Mouse (Mus musculus): ENCODE measurements around the gene Bcl2l13.

DNA sequence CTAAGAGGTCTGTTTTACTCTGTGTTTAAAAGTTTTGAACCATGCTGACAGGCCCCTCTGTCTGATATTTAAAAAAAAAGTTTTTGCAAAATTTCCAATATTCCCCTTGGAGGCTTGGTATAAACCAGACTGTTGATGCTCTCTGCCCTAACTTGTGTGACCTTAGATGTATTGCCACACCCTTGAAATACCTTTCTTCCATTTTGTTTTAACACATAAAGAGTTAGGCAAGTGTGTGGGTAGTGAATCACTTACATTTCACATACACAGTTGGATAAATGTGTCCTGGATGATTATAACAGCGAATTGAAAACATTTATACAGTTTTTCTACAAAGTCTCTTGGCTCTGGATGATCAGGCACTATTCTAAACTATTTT, 1.1 kb downstream of the Bcl2l13 start:
- TF ChIP-seq CTCF (IDR thresholded peaks at IDR 0.05) (no peak), EP300 (IDR thresholded peaks at IDR 0.05) (no peak)
